Mouse (Mus musculus) adrenal gland, adult 10 weeks (tissue): ENCODE measurements around the gene Ly6g6d. TPM values are rescaled to one million over a fixed set of nuclear protein-coding genes. Genes with fewer than 3 reads are reported as not detected.

Experiments used
- polyA plus RNA-seq: library from polyadenylated mRNA; stranded (reverse); fragments of 350-450 nt; fragmentation: Illumina TruSeq; extraction: RNeasy Lipid Tissue Mini Kit (QIAGEN cat#74804); gene quantifications from one replicate; pipeline ENCODE4 v1.2.3, GENCODE M21; 2014; ENCODE audit warnings: low read depth, low replicate concordance

The Ly6g6d gene
- not detected for polyA plus RNA-seq

DNA sequence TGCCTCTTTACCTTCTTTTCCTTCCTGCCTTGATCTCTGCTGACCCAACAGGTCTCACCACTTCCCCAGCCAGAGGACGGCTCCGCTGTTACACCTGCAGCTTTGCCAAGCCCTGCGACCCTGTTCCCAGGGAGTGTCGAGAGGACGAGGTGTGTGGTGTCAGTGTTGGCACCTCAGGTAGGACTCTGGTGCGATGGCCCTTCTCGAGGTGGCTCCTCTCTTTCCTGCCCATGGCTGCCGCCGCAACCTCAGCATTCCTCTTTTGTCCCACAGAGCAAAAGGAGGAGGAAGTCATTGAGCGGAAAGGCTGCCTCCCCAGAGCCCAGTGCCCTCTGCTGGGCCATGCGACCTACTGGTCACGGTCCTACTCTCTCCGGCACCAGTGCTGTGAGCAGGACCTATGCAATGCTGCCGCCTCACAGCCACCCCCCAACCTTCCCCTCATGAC, at the start of gene Ly6g6d:
Gene Ly6g6d, minus strand, starts transcription at position 280 of the 448 bp plus-strand sequence.

DNA sequence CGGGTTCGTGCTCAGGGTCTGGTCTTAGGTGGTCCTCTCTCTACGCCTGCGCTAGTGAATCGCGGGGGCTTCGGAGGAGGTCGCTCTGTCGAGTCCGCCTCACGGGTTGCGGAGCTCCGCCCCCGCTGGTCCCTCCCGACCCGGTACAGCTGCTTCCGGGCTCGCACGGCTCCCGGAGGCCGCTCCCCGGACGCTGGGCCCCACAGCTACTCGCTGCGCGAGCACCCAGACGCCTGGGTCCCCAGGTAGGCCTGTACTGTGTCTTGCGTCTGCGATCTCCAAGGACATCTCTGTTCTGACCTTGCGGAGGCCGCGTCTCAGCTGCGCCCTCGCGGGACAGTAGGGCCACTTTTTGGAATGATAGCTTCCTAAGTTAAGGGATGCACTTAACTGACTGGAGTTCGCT, 48.3 kb upstream of the Ly6g6d start, which contains the start of gene D17H6S53E:
Gene D17H6S53E, plus strand, starts transcription at position 168 of the 406 bp plus-strand sequence.

DNA sequence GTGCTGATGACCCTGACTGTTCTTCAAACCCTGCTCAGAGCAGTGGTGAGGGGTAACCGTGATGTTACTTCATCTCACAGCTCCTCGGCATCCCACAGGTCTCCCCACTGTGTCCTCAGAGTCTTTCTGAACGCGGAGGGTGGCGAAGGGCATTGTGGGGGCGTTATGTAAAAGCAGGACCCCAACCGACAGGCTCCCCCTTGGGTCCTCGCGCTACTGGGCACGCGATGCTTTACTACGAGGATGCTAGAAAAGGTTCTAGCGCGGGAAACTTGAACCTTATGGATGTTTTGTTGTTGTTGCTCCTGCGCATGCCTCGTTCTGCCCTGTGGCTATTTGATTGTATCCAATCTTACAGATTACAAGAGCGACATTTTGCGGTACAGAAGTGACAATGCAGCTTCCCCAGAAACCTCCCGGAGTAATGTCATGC, 44.0 kb upstream of the Ly6g6d start, which contains the start of gene Csnk2b:
Gene Csnk2b, minus strand, starts transcription at position 183 of the 433 bp plus-strand sequence.

DNA sequence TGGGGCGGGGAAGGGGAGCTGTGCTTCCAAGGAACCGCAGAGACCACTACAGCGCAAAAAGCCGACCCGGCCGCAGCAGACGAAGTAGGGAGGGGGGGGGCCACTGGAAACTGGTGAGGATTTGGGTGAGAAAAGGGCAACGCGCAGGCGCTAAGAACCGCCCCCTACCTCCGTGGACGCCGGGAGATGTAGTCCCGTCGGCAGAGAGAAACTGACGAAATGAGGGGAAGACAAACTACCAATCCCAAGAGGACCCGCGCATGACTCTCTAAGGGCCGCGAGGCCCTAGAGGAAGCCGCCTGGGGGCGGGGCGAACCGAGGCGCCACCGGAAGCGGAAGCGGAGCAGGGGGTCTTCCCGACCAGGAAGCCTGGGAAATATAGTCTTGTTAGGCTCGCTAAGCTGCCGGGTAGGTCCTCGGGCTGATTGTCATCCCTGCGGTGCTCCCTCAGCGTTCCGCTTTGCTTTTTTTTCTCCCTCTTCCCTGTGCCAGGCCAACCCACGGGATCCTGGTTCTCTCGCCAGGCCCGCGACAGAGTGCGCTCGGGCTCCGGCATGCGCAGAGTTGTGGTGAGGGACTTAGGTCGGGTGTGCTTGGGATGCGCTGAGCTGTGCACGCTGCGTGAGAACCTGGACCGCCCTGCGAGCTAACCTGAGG, 43.4 kb upstream of the Ly6g6d start, which contains the start of gene Gpank1:
Gene Gpank1, plus strand, starts transcription at position 313 of the 657 bp plus-strand sequence.

DNA sequence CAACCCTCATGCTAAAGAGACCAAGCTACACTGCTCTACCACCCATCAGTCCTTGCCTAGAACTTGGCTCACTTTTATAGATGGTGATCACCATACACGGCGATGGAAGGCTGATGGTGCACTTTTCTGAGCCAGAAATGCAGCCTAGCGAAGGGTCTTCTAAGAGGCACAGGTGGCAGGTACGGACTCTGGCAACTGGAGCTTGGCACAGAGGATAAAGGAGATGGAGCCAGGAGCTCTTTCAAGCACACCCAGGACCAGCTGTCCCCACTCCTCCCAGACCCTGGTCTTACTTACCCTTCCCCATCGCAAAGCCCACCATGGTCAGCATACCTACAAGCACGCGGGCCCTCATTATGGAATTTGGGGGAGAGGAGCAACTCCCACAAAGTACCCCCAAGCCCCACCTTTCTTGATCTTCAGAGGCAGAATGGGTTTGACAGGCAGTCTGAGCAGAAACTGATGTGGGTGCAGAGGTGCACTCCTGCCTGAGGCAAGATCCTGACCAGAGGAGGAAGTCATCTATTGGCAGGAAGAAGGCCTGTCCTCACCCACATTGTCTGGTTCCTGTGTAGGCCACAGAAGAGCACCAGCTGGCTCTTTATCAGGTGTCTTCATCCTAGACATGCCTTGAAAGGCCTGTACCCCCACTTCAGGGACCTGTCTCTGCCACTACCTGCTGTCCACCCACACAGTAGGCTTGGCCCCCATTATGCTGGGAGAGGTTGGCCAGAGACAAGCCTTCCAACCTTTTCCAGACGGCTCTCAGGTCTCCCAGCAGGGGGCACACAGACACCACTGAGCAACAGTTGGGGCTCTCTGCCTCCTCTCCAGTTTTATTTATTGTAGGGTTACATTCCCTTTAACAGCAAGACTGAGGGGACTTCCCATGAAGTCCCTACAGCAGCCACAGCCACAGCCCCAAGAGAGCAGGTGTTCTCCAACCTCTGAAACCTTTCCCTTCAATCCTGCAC, 37.5 kb upstream of the Ly6g6d start, which contains the start of gene Ly6g5b:
Gene Ly6g5b, minus strand, starts transcription at position 383 of the 974 bp plus-strand sequence.

DNA sequence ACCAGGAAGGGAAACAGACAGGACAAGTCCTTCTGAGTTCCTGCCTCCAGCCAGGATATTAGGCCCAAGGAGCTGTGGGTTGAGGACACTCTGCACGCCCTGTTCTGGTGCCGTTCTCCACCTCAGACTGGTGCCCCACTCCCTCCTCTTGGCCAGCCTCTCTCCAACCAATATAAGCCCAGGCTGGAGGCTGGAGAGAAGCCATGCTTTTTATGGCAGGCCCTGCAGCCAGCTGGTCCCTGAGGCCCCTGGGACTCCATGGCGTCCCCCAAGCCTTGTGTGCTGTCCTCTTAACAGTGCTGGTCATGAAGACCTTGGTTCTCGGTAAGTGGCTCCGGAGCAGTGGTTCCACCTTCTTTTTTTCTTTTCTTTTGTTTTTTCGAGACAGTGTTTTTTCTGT, 30.2 kb upstream of the Ly6g6d start, which contains the start of gene Ly6g5c:
Gene Ly6g5c, plus strand, starts transcription at position 183 of the 400 bp plus-strand sequence.

DNA sequence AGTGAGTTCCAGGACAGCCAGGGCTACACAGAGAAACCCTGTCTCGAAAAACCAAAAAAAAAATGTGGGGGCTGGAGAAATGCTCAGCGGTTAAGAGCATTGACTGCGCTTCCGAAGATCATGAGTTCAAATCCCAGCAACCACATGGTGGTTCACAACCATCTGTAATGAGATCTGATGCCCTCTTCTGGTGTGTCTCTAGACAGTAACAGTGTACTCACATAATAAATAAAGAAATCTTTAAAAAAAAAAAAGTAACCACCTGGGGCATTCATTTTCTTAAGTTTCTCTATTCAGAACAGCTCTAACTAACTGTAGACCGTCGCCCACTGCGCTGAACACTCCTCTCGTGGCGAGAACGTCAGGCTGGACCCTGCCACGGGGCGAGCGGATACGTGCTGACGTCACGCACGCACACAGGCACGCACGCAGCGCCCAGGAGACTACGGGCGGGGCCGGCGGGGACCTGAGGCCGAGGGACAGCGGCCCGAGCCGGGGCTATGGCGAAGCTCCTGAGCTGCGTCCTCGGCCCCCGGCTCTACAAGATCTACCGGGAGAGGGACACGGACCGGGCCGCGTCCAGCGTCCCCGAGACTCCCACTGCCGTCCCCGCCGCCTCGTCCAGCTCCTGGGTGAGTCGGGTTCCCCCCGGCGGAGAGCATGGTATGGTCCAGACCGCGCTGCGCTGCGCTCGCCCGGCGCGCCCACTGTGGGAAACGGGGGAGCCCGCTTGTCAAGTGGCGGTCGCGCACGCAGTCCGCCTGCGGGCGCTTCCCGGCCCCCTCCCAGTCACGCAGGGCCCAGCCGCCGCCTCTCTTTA, 11.2 kb upstream of the Ly6g6d start, which contains the start of gene Abhd16a:
Gene Abhd16a, plus strand, starts transcription at position 439 of the 820 bp plus-strand sequence.

DNA sequence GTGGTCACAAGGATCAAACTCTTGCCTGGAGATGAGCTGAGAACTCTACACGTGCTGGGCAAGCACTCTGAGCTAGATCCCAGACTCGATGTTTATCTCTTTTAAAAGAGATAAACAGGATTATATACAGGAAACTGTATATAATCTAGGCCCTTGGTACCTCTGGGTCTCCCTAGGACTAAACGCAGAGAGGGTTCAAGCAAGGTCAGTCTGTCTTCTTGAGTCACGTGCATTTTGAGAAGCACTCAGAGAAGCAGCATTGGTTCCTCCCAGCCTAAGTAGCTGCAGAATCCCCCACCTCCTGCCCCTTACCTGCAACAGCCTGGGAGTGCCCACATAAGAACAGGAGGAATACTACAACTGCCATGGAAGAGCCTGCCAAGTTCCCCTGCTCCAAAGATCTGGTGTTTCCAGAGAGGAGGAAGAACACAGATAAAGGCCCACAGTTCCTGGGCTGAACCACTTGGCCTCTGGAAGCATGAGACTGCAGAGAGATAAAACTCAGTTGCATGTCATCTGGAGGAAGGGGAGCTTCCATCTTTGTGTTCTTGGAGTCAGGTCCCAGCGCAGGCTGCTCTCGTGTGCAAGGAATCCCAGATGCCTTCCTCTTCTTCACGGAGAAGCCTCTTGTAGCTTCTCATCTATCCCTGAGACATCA, 7.5 kb upstream of the Ly6g6d start, which contains the start of gene Ly6g6f:
Gene Ly6g6f, minus strand, starts transcription at position 403 of the 658 bp plus-strand sequence.

DNA sequence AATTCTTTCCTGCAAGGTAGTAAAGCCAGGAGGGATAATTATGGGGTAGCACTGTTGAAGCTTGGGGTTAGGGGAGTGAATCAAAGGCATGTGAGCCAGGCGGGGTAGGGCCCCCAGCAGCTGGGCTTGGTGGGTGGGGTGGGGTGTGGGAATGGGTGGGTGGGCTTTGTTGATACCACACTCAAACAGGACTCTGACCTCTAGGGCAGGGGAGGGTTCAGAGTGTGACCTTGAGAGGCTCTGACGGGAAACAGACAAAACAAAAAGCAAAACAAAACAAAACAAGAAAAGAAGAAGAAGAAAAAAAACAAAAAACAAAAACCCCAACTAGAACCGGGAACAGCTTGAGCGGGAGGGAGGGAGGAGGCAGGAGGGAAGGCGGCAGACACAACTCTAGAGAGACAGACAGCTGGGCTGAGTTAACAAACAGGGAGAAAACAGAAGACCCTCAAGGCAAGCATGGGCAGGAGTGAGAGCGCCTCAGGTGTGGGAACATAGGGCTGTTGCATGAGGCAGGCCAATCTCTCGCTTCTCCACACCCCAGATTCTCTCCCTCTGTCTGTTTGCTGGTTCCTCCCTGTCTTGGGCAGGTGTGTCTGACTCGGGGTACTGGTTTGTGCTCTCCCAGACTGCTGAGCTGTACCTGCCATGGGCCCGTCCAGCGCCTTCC, 1.2 kb downstream of the Ly6g6d start, which contains the start of gene Ly6g6e:
Gene Ly6g6e, plus strand, starts transcription at position 396 of the 670 bp plus-strand sequence.

DNA sequence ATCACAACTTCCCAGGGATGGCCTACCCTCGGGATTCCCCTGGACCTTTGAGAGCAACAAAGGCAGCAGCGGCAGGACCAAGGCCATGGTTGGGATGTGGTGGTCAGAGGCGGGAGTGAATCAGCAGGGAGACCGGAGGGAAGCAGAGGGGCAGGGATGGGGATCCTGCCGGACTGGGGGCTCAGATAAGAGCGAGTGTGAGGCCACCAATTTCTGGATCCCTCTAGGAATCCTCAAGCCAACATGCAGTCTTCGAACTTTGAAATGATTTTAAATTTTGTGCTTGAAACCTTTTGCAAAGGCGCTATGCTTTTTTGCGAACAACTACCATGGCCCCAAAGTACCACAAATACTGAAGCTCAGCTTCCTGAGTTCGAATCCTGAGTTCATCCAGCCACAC, 11.8 kb downstream of the Ly6g6d start, which contains the start of gene Mpig6b:
Gene Mpig6b, minus strand, starts transcription at position 101 of the 400 bp plus-strand sequence.

DNA sequence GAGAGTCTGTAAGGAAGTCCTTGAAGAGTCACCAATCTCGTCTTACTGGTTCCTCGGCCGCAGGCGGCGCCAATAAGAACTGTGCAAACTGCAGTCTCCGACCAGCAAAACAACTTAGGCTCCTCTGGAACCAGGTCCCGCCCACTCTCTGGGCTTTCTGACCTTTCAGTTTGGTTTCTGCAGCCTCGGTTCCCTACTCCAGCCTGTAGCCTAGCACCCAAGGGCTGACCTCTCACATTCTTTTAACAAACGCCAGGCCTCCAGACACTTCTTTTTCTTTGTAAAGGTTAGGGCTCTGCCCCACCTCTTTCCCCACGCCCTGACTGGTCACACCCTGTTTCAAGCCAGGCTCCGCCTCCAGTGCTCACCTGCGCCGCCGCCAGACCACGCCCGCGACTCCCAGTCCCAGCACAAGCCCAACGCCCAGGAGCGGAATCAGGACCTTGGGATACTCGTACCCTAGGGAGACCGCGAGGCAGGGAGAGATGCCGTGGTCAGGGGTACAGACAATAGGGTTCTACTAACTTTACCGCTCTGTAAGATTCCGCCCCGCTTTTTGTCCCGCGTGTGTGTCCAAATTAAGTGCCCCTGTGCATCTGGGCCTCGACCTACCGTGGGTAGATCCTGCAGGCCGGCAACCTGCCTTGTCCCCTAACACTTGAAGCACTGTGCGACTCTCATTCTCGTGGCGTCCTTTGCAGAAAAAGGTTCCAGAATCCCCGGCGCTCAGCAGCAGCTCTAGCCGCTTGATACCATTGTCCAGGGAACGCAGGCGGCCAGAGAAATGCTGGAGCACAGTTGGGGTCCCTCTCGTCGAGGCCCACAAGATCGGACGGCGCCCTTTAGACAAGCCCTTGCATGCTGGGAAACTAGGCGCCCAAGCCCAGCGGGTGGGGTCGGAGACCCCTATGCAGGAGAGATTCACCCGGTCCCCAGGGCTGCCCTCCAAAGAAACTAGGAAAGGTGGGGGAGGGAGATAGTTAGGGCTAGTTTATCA, 12.6 kb downstream of the Ly6g6d start, which contains the start of gene Ly6g6c:
Gene Ly6g6c, plus strand, starts transcription at position 438 of the 997 bp plus-strand sequence.

DNA sequence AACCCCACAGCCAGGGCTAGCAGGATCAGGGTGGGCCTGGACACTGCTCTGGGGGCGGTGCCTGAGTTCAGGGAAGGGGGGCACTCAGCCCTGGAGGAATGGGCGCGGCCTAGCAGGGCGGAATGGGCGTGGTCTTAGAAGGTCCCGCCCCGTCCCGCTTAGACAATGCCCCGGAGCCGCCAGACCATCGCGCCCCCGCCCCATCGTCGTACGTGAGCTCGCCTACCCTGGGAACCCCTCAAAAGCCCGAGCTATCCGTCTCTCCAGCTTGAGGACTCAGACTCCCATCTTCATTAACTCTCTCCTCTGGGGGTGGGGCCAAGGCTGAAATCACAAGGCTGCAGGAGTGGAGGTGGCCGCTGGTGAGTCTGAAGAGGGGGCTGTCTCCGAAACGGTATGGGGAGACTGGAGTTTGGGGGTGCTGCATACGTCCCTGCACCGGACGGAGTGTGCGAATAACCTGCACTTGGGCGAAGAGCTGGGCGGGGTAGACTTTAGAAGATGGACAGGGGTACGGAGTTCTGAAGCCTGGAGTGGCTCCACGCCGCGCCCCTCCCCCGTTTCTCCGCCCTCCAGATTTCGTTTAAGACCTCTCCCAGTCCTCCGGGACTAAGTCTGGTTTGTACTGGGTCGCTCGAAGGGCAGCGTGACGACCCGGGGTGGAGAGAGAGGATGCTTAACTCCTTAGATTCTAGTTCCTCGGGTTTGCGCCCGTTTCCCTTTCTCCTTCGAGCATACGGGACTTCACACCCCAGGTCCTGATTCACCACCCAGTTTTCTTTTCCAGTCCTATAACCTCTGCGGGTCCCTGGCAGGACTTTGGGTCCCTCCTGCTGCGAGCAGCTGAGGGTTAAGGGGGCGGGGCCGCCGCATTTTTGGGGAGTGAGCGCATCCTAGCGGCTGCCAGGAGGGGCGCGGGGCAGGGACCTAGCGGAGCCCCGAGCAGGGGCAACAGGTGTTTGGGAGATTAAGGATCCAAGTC, 18.7 kb downstream of the Ly6g6d start, which contains the start of gene Ddah2:
Gene Ddah2, plus strand, starts transcription at position 125 of the 982 bp plus-strand sequence.

DNA sequence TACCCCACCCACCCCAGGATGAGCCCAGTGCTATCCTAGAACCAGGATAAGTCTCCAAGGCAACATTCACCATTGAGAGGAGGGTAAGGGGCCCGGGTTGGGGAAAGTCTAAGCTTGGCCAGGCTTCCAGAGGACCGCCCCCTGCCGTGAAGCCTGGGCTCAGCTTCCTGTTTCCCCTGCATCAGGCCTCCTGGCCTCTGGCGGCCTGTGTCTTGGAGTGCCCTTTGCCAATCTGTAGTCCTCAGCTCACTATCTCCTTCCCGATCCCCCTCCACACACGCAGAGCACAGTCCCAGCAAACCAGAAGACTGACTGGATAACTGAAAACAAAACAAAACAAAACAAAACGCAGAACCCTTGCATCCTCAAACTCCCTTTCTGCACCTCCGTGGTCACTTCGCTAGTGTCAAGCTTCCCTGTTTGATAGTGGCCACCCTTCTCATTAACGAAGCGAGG, 28.3 kb downstream of the Ly6g6d start, which contains the start of gene Clic1:
Gene Clic1, plus strand, starts transcription at position 406 of the 456 bp plus-strand sequence.

DNA sequence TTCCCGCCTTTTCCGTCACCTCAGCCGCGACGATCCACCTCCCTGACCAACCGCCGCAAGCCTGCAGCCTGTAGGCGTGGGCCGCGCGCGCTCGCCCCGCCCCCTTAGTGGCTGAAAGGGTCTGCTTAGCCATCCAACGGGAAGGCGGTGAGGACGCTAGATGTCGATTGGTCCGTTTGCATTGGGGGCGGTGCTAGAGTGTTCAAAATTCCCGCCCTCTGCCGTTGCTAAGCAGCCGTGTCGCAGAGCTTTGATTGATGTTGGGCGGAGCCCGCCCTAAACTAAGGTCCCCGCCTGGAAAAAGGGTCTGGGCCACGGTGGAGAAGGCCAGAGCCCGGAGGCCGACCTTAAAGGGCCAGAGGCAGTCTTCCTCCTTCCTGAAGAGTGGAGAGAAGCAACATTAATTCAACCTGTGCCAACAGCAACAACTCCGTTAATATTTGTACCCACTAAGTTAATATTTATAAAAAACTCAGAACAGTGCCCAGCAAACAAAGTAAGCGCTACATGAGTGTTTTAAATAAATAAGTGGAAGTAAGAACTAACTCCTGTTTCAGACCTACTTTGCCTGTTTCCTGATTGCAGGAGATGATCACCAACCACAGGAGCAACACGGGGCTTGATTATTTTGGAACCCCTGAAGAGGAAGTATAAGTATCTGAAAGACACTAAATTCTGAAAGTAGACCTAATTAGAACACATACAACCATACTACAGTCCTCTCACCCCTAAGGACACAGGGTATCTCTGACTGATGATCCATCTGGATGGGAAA, 31.0 kb downstream of the Ly6g6d start, which contains the start of gene Msh5:
Gene Msh5, minus strand, starts transcription at position 65 of the 775 bp plus-strand sequence.

DNA sequence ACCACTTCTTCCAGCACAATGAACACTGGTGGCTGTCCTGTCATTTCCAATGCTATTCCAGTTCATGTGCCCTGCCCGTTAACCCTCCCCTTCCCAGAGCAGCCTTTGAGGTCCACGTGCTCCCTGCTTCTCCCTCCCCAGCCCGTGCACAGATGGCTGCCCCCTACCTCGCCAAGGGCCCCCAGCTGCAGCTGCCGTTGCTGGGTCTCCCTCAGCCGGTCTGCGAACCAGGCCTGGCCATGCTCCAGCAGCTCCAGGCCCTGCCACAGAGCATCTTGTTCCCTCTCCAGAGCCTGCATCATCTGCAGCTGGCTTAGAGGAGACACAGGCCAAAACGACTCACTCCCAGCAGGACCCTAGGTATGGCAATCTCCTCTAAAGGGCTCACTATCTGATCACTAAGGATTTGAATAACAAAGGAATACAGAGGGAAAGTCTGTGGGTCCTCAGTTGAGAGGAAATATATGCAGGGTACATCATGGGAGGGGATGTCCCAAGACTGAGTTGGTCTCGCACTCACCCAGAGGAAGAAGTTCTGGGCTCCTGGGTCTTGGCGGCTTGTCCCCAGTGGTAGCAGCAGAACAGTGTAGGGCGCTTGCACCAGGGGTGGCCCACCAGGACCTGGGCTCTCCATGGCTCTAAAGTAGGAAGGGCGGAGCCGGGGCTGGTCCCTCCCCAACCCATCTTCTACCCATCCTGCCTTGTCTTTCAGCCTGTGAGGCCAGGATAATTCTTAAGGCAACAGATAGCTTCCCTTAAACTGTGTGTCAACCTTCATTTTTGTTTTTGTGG, 50.4 kb downstream of the Ly6g6d start, which contains the start of gene Sapcd1:
Gene Sapcd1, minus strand, starts transcription at position 740 of the 792 bp plus-strand sequence.

